Comparison of ENCODE assay signal across 8 mouse cellular contexts in genomic region chr19:43939171-43939768, GRCm38 (mm10). TPM values are rescaled to one million over a fixed set of nuclear protein-coding genes. Genes with fewer than 3 reads are reported as not detected.
DNase-seq lines count a peak whose midpoint lies in the region; ATAC-seq and TF ChIP-seq lines count a peak whose summit lies in the region.

No protein-coding gene starts in this region.

- 21% methylated on average over 16 of the region's 16 CpGs for WGBS in heart, embryonic 10.5 days
- WGBS in heart, postnatal 0 days, result 6% methylated on average over 16 of the region's 16 CpGs

- intact Hi-C loops in heart, postnatal 36 days (cut with DNase I), result loop anchor here (2.0 kb wide), 1 partner anchor 18 kb away; no protein-coding TSS in a partner anchor

- no peak for DNase-seq in heart, embryonic 10.5 days (ENCODE audit: low spot score)
- DNase-seq in heart, postnatal 36 days, result no peak
- DNase-seq in heart, postnatal 0 days (ENCODE audit: low spot score), result no peak
- DNase-seq in gastrocnemius, postnatal 25 days, result no peak
- no peak for DNase-seq in thymus, postnatal 10 days (ENCODE audit: low spot score in 2 of 2)

- TF ChIP-seq EP300 in ES-Bruce4 (IDR thresholded peaks at IDR 0.05; ENCODE audit: insufficient read depth, low read depth, low read length), result no peak
- no peak for TF ChIP-seq EP300 in heart, postnatal 0 days (IDR thresholded peaks at IDR 0.05; ENCODE audit: low read depth)

- no peak for TF ChIP-seq CTCF in ES-Bruce4 (IDR thresholded peaks at IDR 0.05; ENCODE audit: low read depth, low read length)
- TF ChIP-seq CTCF in heart, postnatal 0 days (IDR thresholded peaks at IDR 0.05; ENCODE audit: low read depth), result no peak

- H3K9ac ChIP-seq in ES-Bruce4 (ENCODE audit: low read depth, poor library complexity, severe bottlenecking), result peak overlapping the region; percentile 86
- peak overlapping the region; percentile 87 for H3K9ac ChIP-seq in heart, postnatal 0 days (replicated peaks; ENCODE audit: low read depth, low read length)

- H3K27me3 ChIP-seq in heart, embryonic 10.5 days (ENCODE audit: insufficient read depth, poor library complexity, severe bottlenecking), result no peaks in the 10 kb centered on the region
- H3K27me3 ChIP-seq in ES-Bruce4 (ENCODE audit: control insufficient read depth, insufficient read depth, low read length, poor library complexity, severe bottlenecking), result no peaks in the 10 kb centered on the region
- no peaks in the 10 kb centered on the region for H3K27me3 ChIP-seq in heart, postnatal 0 days (ENCODE audit: control insufficient read depth, insufficient read depth, low read length)
- H3K27me3 ChIP-seq in megakaryocyte, embryonic 14.5 days (replicated peaks), result peaks cover 4% of the 10 kb centered on the region

- H3K36me3 ChIP-seq in heart, embryonic 10.5 days, result no peaks in the 10 kb centered on the region
- H3K36me3 ChIP-seq in ES-Bruce4 (ENCODE audit: control insufficient read depth, insufficient read depth, low read length, poor library complexity, severe bottlenecking), result no peaks in the 10 kb centered on the region
- no peaks in the 10 kb centered on the region for H3K36me3 ChIP-seq in heart, postnatal 0 days (replicated peaks; ENCODE audit: control insufficient read depth, insufficient read depth, low read length)
- no peaks in the 10 kb centered on the region for H3K36me3 ChIP-seq in megakaryocyte, embryonic 14.5 days (replicated peaks; ENCODE audit: low read length)

- TF ChIP-seq POLR2A in ES-Bruce4 (IDR thresholded peaks at IDR 0.05; ENCODE audit: insufficient read depth, low read length), result no peak

- ATAC-seq in heart, postnatal 0 days (ENCODE audit: insufficient read depth, low read depth), result no peak; the same call in 1 of the 2 replicates
- no peak for ATAC-seq in megakaryocyte-erythroid progenitor cell, adult 5-6 weeks (replicated peaks; ENCODE audit: low FRiP score, low TSS enrichment, poor library complexity, severe bottlenecking)

- peaks cover 44% of the 10 kb centered on the region for H3K4me1 ChIP-seq in heart, embryonic 10.5 days
- no peaks in the 10 kb centered on the region for H3K4me1 ChIP-seq in ES-Bruce4 (ENCODE audit: control insufficient read depth, insufficient read depth, low read length)
- peaks cover 28% of the 10 kb centered on the region for H3K4me1 ChIP-seq in heart, postnatal 0 days (ENCODE audit: control insufficient read depth, insufficient read depth)
- H3K4me1 ChIP-seq in megakaryocyte, embryonic 14.5 days, result peaks cover 46% of the 10 kb centered on the region

- H3K9me3 ChIP-seq in heart, embryonic 10.5 days, result no peaks in the 10 kb centered on the region
- H3K9me3 ChIP-seq in ES-Bruce4 (replicated peaks; ENCODE audit: control insufficient read depth, insufficient read depth, low read length, poor library complexity, severe bottlenecking), result no peaks in the 10 kb centered on the region
- H3K9me3 ChIP-seq in heart, postnatal 0 days (replicated peaks; ENCODE audit: control insufficient read depth, low read length), result no peaks in the 10 kb centered on the region
- H3K9me3 ChIP-seq in megakaryocyte, embryonic 14.5 days, result no peaks in the 10 kb centered on the region

- H3K27ac ChIP-seq in heart, embryonic 10.5 days, result peak overlapping the region; percentile 92
- H3K27ac ChIP-seq in ES-Bruce4 (ENCODE audit: insufficient read depth, low read length), result no peak overlapping the region
- H3K27ac ChIP-seq in heart, postnatal 0 days (ENCODE audit: low read depth), result peak overlapping the region; percentile 85

- H3K4me3 ChIP-seq in heart, embryonic 10.5 days, result peak overlapping the region; percentile 82
- peak overlapping the region; percentile 59 for H3K4me3 ChIP-seq in ES-Bruce4 (ENCODE audit: low read depth, low read length)
- peak overlapping the region; percentile 85 for H3K4me3 ChIP-seq in heart, postnatal 0 days (ENCODE audit: low read depth, low read length)
- H3K4me3 ChIP-seq in megakaryocyte, embryonic 14.5 days (replicated peaks), result peak overlapping the region; percentile 95

- peak overlapping the region; percentile 85 for H3K4me2 ChIP-seq in heart, postnatal 0 days (ENCODE audit: low read depth, low read length)

RNA-seq across cellular contexts. Expression of gene Dnmbp, which starts 0.7 kb away (rescaled TPM):
- polyA plus RNA-seq in heart, embryonic 10.5 days (2016; fragmentation: Nextera tagmentation; extraction: Ambion mirVana), result 11.9 and 15.1 TPM in 2 replicates
- 1 to 10 TPM; 9.0 to 9.7 TPM for total RNA-seq in heart, postnatal 36 days (2021)
- 18.3 and 18.6 TPM in 2 replicates for polyA plus RNA-seq in ES-Bruce4 (2011; ENCODE audit: insufficient read depth, insufficient read length, low read depth, missing spikeins)
- total RNA-seq in heart, postnatal 0 days (2014; rRNA removed; ENCODE audit: low replicate concordance), result 12.3 and 12.4 TPM in 2 replicates
- polyA plus RNA-seq in heart, postnatal 0 days (2015; fragmentation: Nextera tagmentation; extraction: Ambion mirVana), result 5.8 and 6.0 TPM in 2 replicates
- 0.70 and 2.0 TPM in 2 replicates for polyA plus RNA-seq in megakaryocyte, embryonic 14.5 days (2012; ENCODE audit: insufficient read depth, low replicate concordance)
- total RNA-seq in megakaryocyte-erythroid progenitor cell, adult 5-6 weeks (2014; fragmentation: Nextera tagmentation), result 2.1 and 5.0 TPM in 2 replicates
- 1.8 and 1.9 TPM in 2 replicates for total RNA-seq in megakaryocyte-erythroid progenitor cell, adult 5-6 weeks (2017)
- 1 to 10 TPM; 7.9 to 10.0 TPM for total RNA-seq in gastrocnemius, postnatal 25 days (2021)

RNA-seq across cellular contexts. Expression of gene Cpn1, which starts 47.1 kb away (rescaled TPM):
- polyA plus RNA-seq in heart, embryonic 10.5 days (2016; fragmentation: Nextera tagmentation; extraction: Ambion mirVana), result 0.80 and 12.9 TPM in 2 replicates
- under 1 TPM in 1 of 2 experiments, not detected in 1; 0.19 TPM for total RNA-seq in heart, postnatal 36 days (2021)
- polyA plus RNA-seq in ES-Bruce4 (2011; ENCODE audit: insufficient read depth, insufficient read length, low read depth, missing spikeins), result 0.78 and 1.2 TPM in 2 replicates
- not detected in 2 replicates for total RNA-seq in heart, postnatal 0 days (2014; rRNA removed; ENCODE audit: low replicate concordance)
- 0.12 and 0.15 TPM in 2 replicates for polyA plus RNA-seq in heart, postnatal 0 days (2015; fragmentation: Nextera tagmentation; extraction: Ambion mirVana)
- polyA plus RNA-seq in megakaryocyte, embryonic 14.5 days (2012; ENCODE audit: insufficient read depth, low replicate concordance), result not detected in 2 replicates
- total RNA-seq in megakaryocyte-erythroid progenitor cell, adult 5-6 weeks (2014; fragmentation: Nextera tagmentation), result not detected in 2 replicates
- not detected in 2 replicates for total RNA-seq in megakaryocyte-erythroid progenitor cell, adult 5-6 weeks (2017)
- not detected for total RNA-seq in gastrocnemius, postnatal 25 days (2021)
